Mouse (Mus musculus) cerebellum, adult 2 months (tissue): ENCODE data around the gene Pdzd7. TPM values are rescaled to one million over a fixed set of nuclear protein-coding genes. Genes with fewer than 3 reads are reported as not detected.

Experiments used
- DNase-seq, 2 experiments: peaks; one replicate each; pipeline ENCODE4 v3.0.0; 2021
- H3K27ac ChIP-seq: fragments of 200-500 bp; 2 replicates; pipeline ENCODE4 v1.5.1; 2012; ENCODE audit warnings: low read length, control low read depth, inconsistent platforms; ENCODE audit not compliant: insufficient read depth
- H3K27me3 ChIP-seq: fragments of 200-500 bp; 2 replicates; pipeline ENCODE4 v1.6.1; 2012; ENCODE audit warnings: inconsistent platforms, mild to moderate bottlenecking, low read length, moderate library complexity; ENCODE audit not compliant: control insufficient read depth, insufficient read depth
- H3K4me1 ChIP-seq: fragments of 200-500 bp; 2 replicates; pipeline ENCODE4 v1.6.1; 2011; ENCODE audit warnings: low read length; ENCODE audit not compliant: control insufficient read depth, insufficient read depth
- H3K4me3 ChIP-seq: fragments of 200-500 bp; replicated peaks from 2 replicates; pipeline ENCODE3; 2011; ENCODE audit warnings: mild to moderate bottlenecking, low read depth, low read length, control low read depth; ENCODE audit not compliant: insufficient read depth
- CTCF ChIP-seq: fragments of 200-500 bp; IDR thresholded peaks from 2 replicates; pipeline ENCODE4 v1.5.1; 2011; ENCODE audit warnings: low read depth, mild to moderate bottlenecking, control low read depth, low read length, moderate library complexity, borderline replicate concordance; ENCODE audit not compliant: insufficient read depth
- POLR2A ChIP-seq: fragments of 200-500 bp; IDR thresholded peaks from 2 replicates; pipeline ENCODE4 v1.6.1; 2011; ENCODE audit warnings: low read length, control low read depth, borderline replicate concordance; ENCODE audit not compliant: insufficient read depth
- WGBS: fragments of 180-500 bp; shearing (Covaris S2); methylation state at CpG from one replicate; pipeline ENCODE4 v1.1.7; 2018; 5-methylcytosine and 5-hydroxymethylcytosine counted together
- polyA plus RNA-seq: library from polyadenylated mRNA; depleted of rRNA; stranded (reverse); fragments of >200 nt; gene quantifications from 2 replicates; pipeline ENCODE4 v1.2.3, GENCODE M21; 2012

Gene Pdzd7
- polyA plus RNA-seq, 1 experiment, result 9.1 TPM

DNA sequence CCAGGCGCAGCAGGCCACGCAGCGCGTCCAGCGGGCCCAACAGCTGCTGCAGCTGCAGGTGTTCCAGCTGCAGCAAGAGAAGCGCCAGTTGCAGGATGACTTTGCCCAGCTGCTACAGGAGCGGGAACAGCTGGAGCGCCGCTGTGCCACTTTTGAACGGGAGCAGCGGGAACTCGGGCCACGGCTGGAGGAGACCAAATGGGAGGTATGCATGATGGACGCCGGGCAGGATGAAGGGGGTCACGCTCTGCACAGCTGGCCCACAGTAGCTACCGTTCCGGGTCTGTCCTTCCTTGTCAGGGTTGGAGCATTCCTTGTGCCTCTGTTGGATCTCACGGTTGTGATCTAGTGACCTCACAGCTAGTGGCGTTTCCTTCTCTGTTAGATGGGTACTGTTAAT is 20.7 kb downstream of the Pdzd7 start:
- 84% methylated on average over 20 of the region's 20 CpGs for WGBS
- peaks cover 15% of the 10 kb centered on the region for H3K4me1 ChIP-seq
- no peak overlapping the region for H3K4me3 ChIP-seq
- no peaks in the 10 kb centered on the region for H3K27me3 ChIP-seq
- no peak for DNase-seq
- no peak for TF ChIP-seq POLR2A
- TF ChIP-seq CTCF, result no peak
- H3K27ac ChIP-seq, result no peak overlapping the region

DNA sequence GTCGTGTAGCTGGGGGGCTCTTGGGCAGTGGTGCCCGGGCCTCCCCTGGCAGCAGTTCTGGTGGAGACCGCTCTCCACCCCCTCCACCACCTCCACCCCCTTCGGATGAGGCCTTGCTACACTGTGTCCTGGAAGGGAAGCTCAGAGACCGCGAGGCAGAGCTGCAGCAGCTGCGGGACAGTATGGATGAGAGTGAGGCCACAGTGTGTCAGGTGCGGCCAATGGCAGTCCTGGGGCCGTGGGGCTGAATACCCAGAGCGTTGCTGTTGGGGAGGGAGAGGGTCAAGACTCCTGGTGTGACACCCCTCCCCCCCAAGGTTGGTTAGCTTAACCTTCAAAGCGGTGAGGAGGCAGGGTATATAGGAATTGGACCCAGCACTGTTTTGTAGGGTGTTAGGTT is 21.5 kb downstream of the Pdzd7 start:
- no peak for TF ChIP-seq CTCF
- no peak for TF ChIP-seq POLR2A
- Histone ChIP-seq H3K4me3 (no peak overlapping the region), H3K27me3 (no peaks in the 10 kb centered on the region), H3K27ac (no peak overlapping the region), H3K4me1 (peaks cover 15% of the 10 kb centered on the region)
- WGBS, result 79% methylated on average over 11 of the region's 11 CpGs
- no peak for DNase-seq

DNA sequence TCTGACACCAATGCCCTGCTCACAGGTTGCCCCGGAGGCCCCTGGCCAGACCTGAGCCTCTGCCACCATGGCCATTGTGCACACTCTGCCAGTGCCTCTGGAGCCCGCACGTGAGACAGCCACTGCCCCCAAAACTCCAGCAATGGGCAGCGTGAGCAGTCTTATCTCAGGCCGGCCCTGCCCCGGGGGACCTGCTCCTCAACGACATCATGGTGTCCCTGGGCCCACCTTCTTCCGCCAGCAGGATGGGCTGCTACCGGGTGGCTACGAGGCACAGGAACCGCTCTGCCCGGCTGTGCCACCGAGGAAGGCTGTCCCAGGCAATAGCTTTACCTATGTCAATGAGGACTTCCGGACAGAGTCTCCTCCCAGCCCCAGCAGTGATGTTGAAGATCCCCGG is 24.2 kb downstream of the Pdzd7 start:
- no peak for DNase-seq
- Histone ChIP-seq H3K4me3 (no peak overlapping the region), H3K4me1 (peaks cover 15% of the 10 kb centered on the region), H3K27me3 (no peaks in the 10 kb centered on the region), H3K27ac (no peak overlapping the region)
- TF ChIP-seq CTCF, result no peak
- no peak for TF ChIP-seq POLR2A
- WGBS, result 65% methylated on average over 15 of the region's 15 CpGs

DNA sequence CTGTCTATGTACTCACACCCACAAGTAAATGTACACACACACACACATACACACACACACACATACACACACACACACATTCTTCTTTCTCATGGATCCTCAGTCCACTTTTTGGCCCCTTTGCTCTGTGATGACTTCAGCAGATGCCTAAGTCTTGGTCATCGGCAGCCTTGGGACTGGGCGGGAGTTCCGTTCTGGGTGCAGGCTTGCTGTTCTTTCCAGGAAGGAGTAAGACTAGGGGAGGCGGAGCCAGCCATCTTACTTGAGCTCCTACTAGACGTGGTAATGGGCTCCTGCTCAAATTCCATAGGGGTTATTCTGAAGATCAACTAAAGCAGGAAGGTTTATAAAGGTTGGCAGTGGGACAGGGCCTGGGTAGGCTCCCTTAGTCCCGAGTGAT is 25.2 kb downstream of the Pdzd7 start:
- Histone ChIP-seq H3K27ac (peak overlapping the region; percentile 59; the same call in 1 of the 2 replicates), H3K4me3 (no peak overlapping the region), H3K4me1 (peaks cover 15% of the 10 kb centered on the region), H3K27me3 (no peaks in the 10 kb centered on the region)
- TF ChIP-seq POLR2A (no peak), CTCF (no peak)
- WGBS, result 46% methylated on average over 6 of the region's 6 CpGs
- no peak for DNase-seq

DNA sequence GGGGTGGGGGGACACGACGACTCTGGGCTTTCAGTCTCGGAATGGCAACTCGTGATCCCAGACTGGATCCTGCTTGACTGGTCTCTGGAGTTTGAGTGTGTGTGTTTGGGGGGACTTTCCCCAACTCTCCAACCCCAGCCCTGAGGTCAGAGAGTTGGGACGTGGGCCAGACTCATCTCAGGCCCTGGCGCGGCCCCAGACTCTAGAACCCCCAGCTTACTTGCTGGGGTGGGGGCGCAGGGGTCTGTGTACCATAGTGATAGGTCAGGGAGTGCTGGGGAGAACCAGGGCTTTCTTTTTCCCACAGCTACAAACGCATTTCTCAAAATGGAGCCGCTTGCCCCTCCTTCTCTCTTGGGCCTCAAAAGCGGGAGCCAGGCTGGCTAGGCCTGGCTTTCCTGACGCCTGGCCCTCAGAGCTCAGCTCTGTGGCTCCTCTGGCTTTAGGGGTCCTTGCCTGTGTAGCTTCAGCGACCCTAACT is 27.1 kb downstream of the Pdzd7 start:
- TF ChIP-seq POLR2A, result no peak
- TF ChIP-seq CTCF, result no peak
- no peaks in the 10 kb centered on the region for H3K27me3 ChIP-seq
- H3K4me1 ChIP-seq, result peaks cover 16% of the 10 kb centered on the region
- H3K4me3 ChIP-seq, result peak overlapping the region; percentile 77
- WGBS, result 1% methylated on average over 13 of the region's 13 CpGs
- peak; percentile 48 to 63 for DNase-seq
- peak overlapping the region; percentile 98 for H3K27ac ChIP-seq

DNA sequence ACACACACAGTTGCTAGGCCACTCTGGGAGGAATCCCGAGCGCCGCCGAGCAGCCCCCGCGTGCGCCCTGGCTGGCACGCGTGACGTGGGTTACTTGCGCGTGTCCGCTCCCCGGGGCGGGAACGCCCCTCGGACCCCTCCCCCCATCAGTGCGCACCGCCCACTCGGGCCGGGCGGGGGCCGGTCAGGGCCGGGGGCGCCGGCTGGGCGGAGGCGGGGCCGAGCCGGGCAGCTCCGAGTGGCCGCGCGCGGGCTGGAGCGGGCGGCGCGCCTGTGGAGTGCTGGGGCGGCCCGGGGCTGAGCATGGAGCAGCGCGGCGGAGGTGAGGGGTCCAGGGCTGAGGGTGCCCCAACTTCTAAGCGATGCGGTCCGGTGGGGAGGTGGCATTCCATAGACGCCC is 27.6 kb downstream of the Pdzd7 start:
- Histone ChIP-seq H3K4me1 (peaks cover 16% of the 10 kb centered on the region), H3K27me3 (no peaks in the 10 kb centered on the region), H3K27ac (peak overlapping the region; percentile 98), H3K4me3 (peak overlapping the region; percentile 77)
- peak; percentile 80 to 81 for DNase-seq
- under 1% methylated on average over 44 of the region's 48 CpGs for WGBS
- TF ChIP-seq POLR2A, result peak; percentile 24; the same call in 1 of the 2 replicates
- no peak for TF ChIP-seq CTCF

DNA sequence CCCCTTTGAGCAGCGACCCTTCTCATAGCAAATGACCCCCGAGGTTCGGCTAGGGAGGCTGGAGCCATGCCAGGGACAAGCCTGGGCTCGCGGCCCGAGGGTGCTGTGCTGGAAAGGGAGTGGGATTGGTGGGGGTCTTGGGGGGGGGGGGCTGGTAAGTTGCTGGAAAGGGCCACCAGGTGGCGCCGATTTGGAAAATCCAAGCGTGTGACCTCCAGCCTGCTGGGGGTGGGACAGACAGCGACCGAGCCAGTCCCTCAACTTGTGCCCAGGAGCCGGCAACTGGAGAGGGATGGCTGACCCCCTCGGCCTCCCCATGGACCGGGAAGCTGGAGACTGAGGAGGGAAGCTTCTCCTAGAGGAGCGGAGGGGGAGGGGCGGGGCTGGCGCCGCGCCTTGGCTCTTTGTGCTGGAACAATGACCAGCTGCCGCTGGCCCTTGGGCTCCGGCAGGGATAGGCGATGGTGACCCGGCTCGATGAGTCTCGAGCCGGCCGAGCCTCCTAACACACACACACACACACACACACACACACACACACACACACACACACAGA is 28.2 kb downstream of the Pdzd7 start:
- no peaks in the 10 kb centered on the region for H3K27me3 ChIP-seq
- H3K4me1 ChIP-seq, result peaks cover 16% of the 10 kb centered on the region
- TF ChIP-seq CTCF (peak; percentile 35; the same call in 1 of the 2 replicates), POLR2A (no peak; the same call in 1 of the 2 replicates)
- WGBS, result under 1% methylated on average over 26 of the region's 27 CpGs
- peak overlapping the region; percentile 77 for H3K4me3 ChIP-seq
- peak overlapping the region; percentile 98 for H3K27ac ChIP-seq
- DNase-seq, result peak; percentile 85 to 87
